Mouse (Mus musculus): ENCODE results near the gene Gal3st3. TPM values are rescaled to one million over a fixed set of nuclear protein-coding genes. Genes with fewer than 3 reads are reported as not detected.

The Gal3st3 gene
- polyA plus RNA-seq, 1 experiment from 2014 or later, result 5.9 TPM

GRCm38 (mm10) chr19:5309025-5309424 is 10.9 kb downstream of the Gal3st3 start:
- no peak overlapping the region for H3K4me2 ChIP-seq
- H3K27ac ChIP-seq (replicated peaks), result no peak overlapping the region
- H3K9ac ChIP-seq, result no peak overlapping the region
- ATAC-seq (ENCODE audit: extremely low read depth, insufficient number of reproducible peaks, low FRiP score, low TSS enrichment), result no peak
- H3K27me3 ChIP-seq (replicated peaks), result peaks cover 25% of the 10 kb centered on the region
- WGBS, result 69% methylated on average over 7 of the region's 7 CpGs
- peaks cover 7% of the 10 kb centered on the region for H3K4me1 ChIP-seq
- 0 out of 2 replicates have a peak, but pooled peaks cover 9% of the 10 kb centered on the region for H3K9me3 ChIP-seq
- no peak overlapping the region for H3K4me3 ChIP-seq
- H3K36me3 ChIP-seq, result peaks cover 15% of the 10 kb centered on the region

GRCm38 (mm10) chr19:5313189-5313588 is 15.1 kb downstream of the Gal3st3 start:
- Histone ChIP-seq H3K4me2 (no peak overlapping the region), H3K27me3 (replicated peaks) (no peaks in the 10 kb centered on the region), H3K9me3 (peaks cover 13% of the 10 kb centered on the region; the same call in 1 of the 2 replicates), H3K9ac (no peak overlapping the region), H3K4me1 (no peaks in the 10 kb centered on the region), H3K4me3 (no peak overlapping the region), H3K27ac (replicated peaks) (no peak overlapping the region), H3K36me3 (no peaks in the 10 kb centered on the region)
- ATAC-seq (ENCODE audit: extremely low read depth, insufficient number of reproducible peaks, low FRiP score, low TSS enrichment), result no peak
- 83% methylated on average over 8 of the region's 8 CpGs for WGBS

- H3K27ac ChIP-seq (replicated peaks), result no peak overlapping the region
- no peaks in the 10 kb centered on the region for H3K36me3 ChIP-seq
- H3K4me3 ChIP-seq, result no peak overlapping the region
- H3K4me2 ChIP-seq, result peak overlapping the region; percentile 16; the same call in 1 of the 2 replicates
- H3K9me3 ChIP-seq, result no peaks in the 10 kb centered on the region
- no peak overlapping the region for H3K9ac ChIP-seq
- 47% methylated on average over 17 of the region's 17 CpGs for WGBS
- no peaks in the 10 kb centered on the region for H3K27me3 ChIP-seq (replicated peaks)
- no peak for ATAC-seq (ENCODE audit: extremely low read depth, insufficient number of reproducible peaks, low FRiP score, low TSS enrichment)
- no peaks in the 10 kb centered on the region for H3K4me1 ChIP-seq
These were observed 25.7 kb downstream of the Gal3st3 start for GRCm38 (mm10) chr19:5323801-5324200.

GRCm38 (mm10) chr19:5327970-5328369 is 29.8 kb downstream of the Gal3st3 start:
- H3K4me3 ChIP-seq, result no peak overlapping the region
- H3K36me3 ChIP-seq, result no peaks in the 10 kb centered on the region
- no peak overlapping the region for H3K27ac ChIP-seq (replicated peaks)
- no peak for ATAC-seq (ENCODE audit: extremely low read depth, insufficient number of reproducible peaks, low FRiP score, low TSS enrichment)
- no peaks in the 10 kb centered on the region for H3K27me3 ChIP-seq (replicated peaks)
- H3K4me1 ChIP-seq, result no peaks in the 10 kb centered on the region
- no peak overlapping the region for H3K9ac ChIP-seq
- no peaks in the 10 kb centered on the region for H3K9me3 ChIP-seq
- WGBS, result 64% methylated on average over 19 of the region's 19 CpGs
- H3K4me2 ChIP-seq, result no peak overlapping the region

GRCm38 (mm10) chr19:5334741-5335140 is 36.6 kb downstream of the Gal3st3 start:
- H3K27me3 ChIP-seq (replicated peaks), result no peaks in the 10 kb centered on the region
- H3K4me2 ChIP-seq, result no peak overlapping the region
- H3K4me3 ChIP-seq, result no peak overlapping the region
- peak overlapping the region; percentile 52 for H3K27ac ChIP-seq (replicated peaks)
- no peak overlapping the region for H3K9ac ChIP-seq
- H3K9me3 ChIP-seq, result no peaks in the 10 kb centered on the region
- no peaks in the 10 kb centered on the region for H3K36me3 ChIP-seq
- WGBS, result 41% methylated on average over 5 of the region's 5 CpGs
- ATAC-seq (ENCODE audit: extremely low read depth, insufficient number of reproducible peaks, low FRiP score, low TSS enrichment), result no peak
- peaks cover 13% of the 10 kb centered on the region; the same call in 1 of the 2 replicates for H3K4me1 ChIP-seq

- Histone ChIP-seq H3K27ac (replicated peaks) (peak within 1 kb of the TSS; percentile 52), H3K4me1 (peaks cover 13% of the 10 kb centered on the region; the same call in 1 of the 2 replicates), H3K9ac (no peak within 1 kb of the TSS), H3K4me2 (no peak within 1 kb of the TSS), H3K4me3 (no peak within 1 kb of the TSS), H3K27me3 (replicated peaks) (no peaks in the 10 kb centered on the region), H3K36me3 (no peaks in the 10 kb centered on the region), H3K9me3 (no peaks in the 10 kb centered on the region)
- WGBS, result 90% methylated on average over 6 of the region's 6 CpGs
- ATAC-seq (ENCODE audit: extremely low read depth, insufficient number of reproducible peaks, low FRiP score, low TSS enrichment), result no peak
These were observed 37.3 kb downstream of the Gal3st3 start, which contains the start of gene Catsper1 for GRCm38 (mm10) chr19:5335441-5335840. Gene Catsper1, plus strand, starts transcription at chr19:5335741.

- H3K27me3 ChIP-seq (replicated peaks), result no peaks in the 10 kb centered on the region
- H3K27ac ChIP-seq (replicated peaks), result no peak overlapping the region
- ATAC-seq (ENCODE audit: extremely low read depth, insufficient number of reproducible peaks, low FRiP score, low TSS enrichment), result no peak
- 20% methylated on average over 5 of the region's 5 CpGs for WGBS
- no peaks in the 10 kb centered on the region for H3K36me3 ChIP-seq
- no peak overlapping the region for H3K4me3 ChIP-seq
- H3K4me1 ChIP-seq, result peaks cover 13% of the 10 kb centered on the region; the same call in 1 of the 2 replicates
- H3K9ac ChIP-seq, result no peak overlapping the region
- no peak overlapping the region for H3K4me2 ChIP-seq
- no peaks in the 10 kb centered on the region for H3K9me3 ChIP-seq
These were observed 39.8 kb downstream of the Gal3st3 start for GRCm38 (mm10) chr19:5337975-5338374.

- 81% methylated on average over 7 of the region's 7 CpGs for WGBS
These were observed 43.2 kb downstream of the Gal3st3 start for GRCm38 (mm10) chr19:5341360-5341759.

GRCm38 (mm10) chr19:5345297-5346131 is 47.4 kb downstream of the Gal3st3 start:
- ATAC-seq (ENCODE audit: extremely low read depth, insufficient number of reproducible peaks, low FRiP score, low TSS enrichment), result no peak

More at GRCm38 (mm10) chr19:5341360-5341759, 43.2 kb downstream of the Gal3st3 start:
- H3K4me3 ChIP-seq, result no peak overlapping the region
- peaks cover 10% of the 10 kb centered on the region; the same call in 1 of the 2 replicates for H3K4me1 ChIP-seq
- H3K4me2 ChIP-seq, result no peak overlapping the region
- no peaks in the 10 kb centered on the region for H3K27me3 ChIP-seq (replicated peaks)
- ATAC-seq (ENCODE audit: extremely low read depth, insufficient number of reproducible peaks, low FRiP score, low TSS enrichment), result no peak
- H3K27ac ChIP-seq (replicated peaks), result no peak overlapping the region
- H3K9ac ChIP-seq, result no peak overlapping the region
- H3K9me3 ChIP-seq, result no peaks in the 10 kb centered on the region
- H3K36me3 ChIP-seq, result no peaks in the 10 kb centered on the region

GRCm38 (mm10) chr19:5348064-5348463 is 49.9 kb downstream of the Gal3st3 start:
- no peak overlapping the region for H3K4me3 ChIP-seq
- peaks cover 20% of the 10 kb centered on the region for H3K27me3 ChIP-seq (replicated peaks)
- no peak overlapping the region for H3K4me2 ChIP-seq
- no peak for ATAC-seq (ENCODE audit: extremely low read depth, insufficient number of reproducible peaks, low FRiP score, low TSS enrichment)
- WGBS, result 66% methylated on average over 6 of the region's 6 CpGs
- H3K9ac ChIP-seq, result no peak overlapping the region
- H3K36me3 ChIP-seq, result no peaks in the 10 kb centered on the region
- H3K9me3 ChIP-seq, result no peaks in the 10 kb centered on the region
- H3K27ac ChIP-seq (replicated peaks), result no peak overlapping the region
- H3K4me1 ChIP-seq, result peaks cover 19% of the 10 kb centered on the region

More at GRCm38 (mm10) chr19:5345297-5346131, 47.4 kb downstream of the Gal3st3 start:
- H3K4me2 ChIP-seq, result no peak overlapping the region
- peaks cover 18% of the 10 kb centered on the region for H3K27me3 ChIP-seq (replicated peaks)
- peaks cover 19% of the 10 kb centered on the region for H3K4me1 ChIP-seq
- peak overlapping the region; percentile 44; the same call in 1 of the 2 replicates for H3K27ac ChIP-seq (replicated peaks)
- H3K9ac ChIP-seq, result no peak overlapping the region
- H3K36me3 ChIP-seq, result no peaks in the 10 kb centered on the region
- 57% methylated on average over 6 of the region's 6 CpGs for WGBS
- H3K9me3 ChIP-seq, result no peaks in the 10 kb centered on the region
- no peak overlapping the region for H3K4me3 ChIP-seq

GRCm38 (mm10) chr19:5348526-5349501 is 50.7 kb downstream of the Gal3st3 start:
- 7% methylated on average over 34 of the region's 34 CpGs for WGBS
- H3K27me3 ChIP-seq (replicated peaks), result peaks cover 20% of the 10 kb centered on the region
- peaks cover 19% of the 10 kb centered on the region for H3K4me1 ChIP-seq
- no peak overlapping the region for H3K27ac ChIP-seq (replicated peaks)
- H3K9ac ChIP-seq, result peak overlapping the region; percentile 79
- H3K9me3 ChIP-seq, result no peaks in the 10 kb centered on the region
- no peaks in the 10 kb centered on the region for H3K36me3 ChIP-seq
- peak overlapping the region; percentile 50 for H3K4me3 ChIP-seq
- peak overlapping the region; percentile 81 for H3K4me2 ChIP-seq
- no peak for ATAC-seq (ENCODE audit: extremely low read depth, insufficient number of reproducible peaks, low FRiP score, low TSS enrichment)
